Mouse (Mus musculus) MEL (cell line): ENCODE measurements at regions not wholly inside any gene's neighbourhood (a gene's known extent, or its start where the extent isn't known, plus 50 kb on each side); places are given as distances from the start of the nearest gene placed in this dataset.

ENCODE experiments used
- BHLHE40 ChIP-seq: IDR thresholded peaks from 2 replicates; pipeline ENCODE4 v1.6.1; 2012; ENCODE audit warnings: low read depth, mild to moderate bottlenecking, inconsistent platforms, low read length, improper control_type of control experiment, borderline replicate concordance
- CTCF ChIP-seq, 3 experiments: IDR thresholded peaks in 2 of 3; conservative IDR thresholded peaks in 1 of 3; 2 replicates each; pipeline ENCODE4 v1.5.1; 2011 to 2012; ENCODE audit warnings: low read length in 3 of 3, low read depth in 2 of 3, mild to moderate bottlenecking in 2 of 3, improper control_type of control experiment in 1 of 3, inconsistent platforms in 1 of 3, mixed read lengths in 1 of 3, moderate library complexity in 1 of 3; ENCODE audit not compliant: control insufficient read depth in 1 of 3, insufficient read depth in 1 of 3, poor library complexity in 1 of 3, severe bottlenecking in 1 of 3
- SMC3 ChIP-seq: IDR thresholded peaks from 2 replicates; pipeline ENCODE4 v1.6.1; 2011; ENCODE audit warnings: low read depth, low read length, improper control_type of control experiment
- ZC3H11A ChIP-seq: IDR thresholded peaks from 2 replicates; pipeline ENCODE4 v1.6.1; 2012; ENCODE audit warnings: low read depth, mild to moderate bottlenecking, inconsistent platforms, low read length, improper control_type of control experiment

DNA sequence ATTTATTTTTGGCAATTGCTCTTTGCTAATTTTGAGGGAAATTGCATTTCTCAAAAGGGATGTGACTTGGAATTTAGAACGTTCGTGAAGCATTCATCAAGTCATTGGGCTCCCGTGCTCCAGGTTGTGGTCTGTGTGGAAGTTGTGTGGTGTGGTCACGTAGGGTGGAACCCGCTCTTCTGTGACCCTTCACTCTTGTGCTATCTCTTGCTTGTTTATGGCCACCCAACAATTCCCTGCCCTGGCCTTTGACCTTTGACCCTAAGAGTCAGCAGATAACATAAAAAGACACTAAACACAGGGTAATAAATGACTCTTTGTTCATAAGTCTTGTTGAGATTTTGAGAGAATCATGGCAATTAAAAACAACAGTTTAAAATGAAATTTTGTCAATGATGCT, 79.7 kb downstream of the 1700020N01Rik start:
- no peak for TF ChIP-seq BHLHE40
- no peak for TF ChIP-seq ZC3H11A
- no peak for TF ChIP-seq CTCF (IDR thresholded peaks at IDR 0.05 in 2 of 3, conservative IDR thresholded peaks at IDR 0.05 in 1 of 3; ENCODE audit: control insufficient read depth in 1 of 3, insufficient read depth in 1 of 3, low read depth in 2 of 3, low read length in 3 of 3, poor library complexity in 1 of 3, severe bottlenecking in 1 of 3)
- no peak for TF ChIP-seq SMC3
